Mouse (Mus musculus): ENCODE measurements around the gene Lama5. TPM values are rescaled to one million over a fixed set of nuclear protein-coding genes. Genes with fewer than 3 reads are reported as not detected.

Lama5 gene
- polyA plus RNA-seq, 1 experiment from 2014 or later = 65.1 TPM

GRCm38 (mm10) chr2:180202805-180203204 lies 22.9 kb downstream of the Lama5 start:
- ATAC-seq (replicated peaks; ENCODE audit: low FRiP score, low TSS enrichment, low read depth) (no peak), DNase-seq (ENCODE audit: low spot score) (no peak)
- 73% methylated on average over 10 of the region's 10 CpGs for WGBS
- Histone ChIP-seq H3K9ac (ENCODE audit: low read length) (no peak overlapping the region), H3K36me3 (ENCODE audit: control insufficient read depth, insufficient read depth, low read length) (peaks cover 16% of the 10 kb centered on the region; the same call in 1 of the 2 replicates), H3K27me3 (replicated peaks; ENCODE audit: control insufficient read depth, insufficient read depth, low read length) (no peaks in the 10 kb centered on the region), H3K4me3 (ENCODE audit: low read depth, low read length) (no peak overlapping the region), H3K4me1 (replicated peaks; ENCODE audit: control insufficient read depth, insufficient read depth, low read length) (0 out of 2 replicates have a peak, but pooled peaks cover 5% of the 10 kb centered on the region), H3K9me3 (ENCODE audit: control insufficient read depth, low read length) (no peaks in the 10 kb centered on the region), H3K4me2 (ENCODE audit: low read length) (no peak overlapping the region), H3K27ac (ENCODE audit: low read depth) (no peak overlapping the region)

GRCm38 (mm10) chr2:180202263-180202662 lies 23.4 kb downstream of the Lama5 start:
- Histone ChIP-seq H3K27ac (ENCODE audit: low read depth) (no peak overlapping the region), H3K4me3 (ENCODE audit: low read depth, low read length) (no peak overlapping the region), H3K9ac (ENCODE audit: low read length) (no peak overlapping the region), H3K36me3 (ENCODE audit: control insufficient read depth, insufficient read depth, low read length) (peaks cover 19% of the 10 kb centered on the region; the same call in 1 of the 2 replicates), H3K9me3 (ENCODE audit: control insufficient read depth, low read length) (no peaks in the 10 kb centered on the region), H3K4me2 (ENCODE audit: low read length) (no peak overlapping the region), H3K4me1 (replicated peaks; ENCODE audit: control insufficient read depth, insufficient read depth, low read length) (0 out of 2 replicates have a peak, but pooled peaks cover 5% of the 10 kb centered on the region), H3K27me3 (replicated peaks; ENCODE audit: control insufficient read depth, insufficient read depth, low read length) (no peaks in the 10 kb centered on the region)
- ATAC-seq (replicated peaks; ENCODE audit: low FRiP score, low TSS enrichment, low read depth) (no peak), DNase-seq (ENCODE audit: low spot score) (no peak)
- WGBS = 91% methylated on average over 14 of the region's 14 CpGs

GRCm38 (mm10) chr2:180201303-180201702 lies 24.4 kb downstream of the Lama5 start:
- WGBS = 75% methylated on average over 9 of the region's 9 CpGs
- Histone ChIP-seq H3K9ac (ENCODE audit: low read length) (no peak overlapping the region), H3K27me3 (replicated peaks; ENCODE audit: control insufficient read depth, insufficient read depth, low read length) (no peaks in the 10 kb centered on the region), H3K36me3 (ENCODE audit: control insufficient read depth, insufficient read depth, low read length) (peaks cover 22% of the 10 kb centered on the region; the same call in 1 of the 2 replicates), H3K27ac (ENCODE audit: low read depth) (0 out of 2 replicates have a peak overlapping the region, but pooled peaks have one; percentile 4), H3K9me3 (ENCODE audit: control insufficient read depth, low read length) (no peaks in the 10 kb centered on the region), H3K4me2 (ENCODE audit: low read length) (no peak overlapping the region), H3K4me1 (replicated peaks; ENCODE audit: control insufficient read depth, insufficient read depth, low read length) (0 out of 2 replicates have a peak, but pooled peaks cover 5% of the 10 kb centered on the region), H3K4me3 (ENCODE audit: low read depth, low read length) (no peak overlapping the region)
- DNase-seq (ENCODE audit: low spot score) (no peak), ATAC-seq (replicated peaks; ENCODE audit: low FRiP score, low TSS enrichment, low read depth) (no peak)

GRCm38 (mm10) chr2:180200681-180201080 lies 25.0 kb downstream of the Lama5 start:
- Histone ChIP-seq H3K9ac (ENCODE audit: low read length) (no peak overlapping the region), H3K4me2 (ENCODE audit: low read length) (no peak overlapping the region), H3K9me3 (ENCODE audit: control insufficient read depth, low read length) (no peaks in the 10 kb centered on the region), H3K36me3 (ENCODE audit: control insufficient read depth, insufficient read depth, low read length) (peaks cover 25% of the 10 kb centered on the region; the same call in 1 of the 2 replicates), H3K4me1 (replicated peaks; ENCODE audit: control insufficient read depth, insufficient read depth, low read length) (0 out of 2 replicates have a peak, but pooled peaks cover 5% of the 10 kb centered on the region), H3K27ac (ENCODE audit: low read depth) (0 out of 2 replicates have a peak overlapping the region, but pooled peaks have one; percentile 4), H3K27me3 (replicated peaks; ENCODE audit: control insufficient read depth, insufficient read depth, low read length) (no peaks in the 10 kb centered on the region), H3K4me3 (ENCODE audit: low read depth, low read length) (no peak overlapping the region)
- no peak for DNase-seq (ENCODE audit: low spot score)
- ATAC-seq (replicated peaks; ENCODE audit: low FRiP score, low TSS enrichment, low read depth) = no peak
- 53% methylated on average over 11 of the region's 11 CpGs for WGBS

- H3K36me3 ChIP-seq (ENCODE audit: control insufficient read depth, insufficient read depth, low read length) = peaks cover 32% of the 10 kb centered on the region; the same call in 1 of the 2 replicates
- 95% methylated on average over 10 of the region's 10 CpGs for WGBS
- no peak overlapping the region for H3K4me3 ChIP-seq (ENCODE audit: low read depth, low read length)
- H3K4me1 ChIP-seq (replicated peaks; ENCODE audit: control insufficient read depth, insufficient read depth, low read length) = 0 out of 2 replicates have a peak, but pooled peaks cover 5% of the 10 kb centered on the region
- no peaks in the 10 kb centered on the region for H3K27me3 ChIP-seq (replicated peaks; ENCODE audit: control insufficient read depth, insufficient read depth, low read length)
- DNase-seq (ENCODE audit: low spot score) = no peak
- no peak for ATAC-seq (replicated peaks; ENCODE audit: low FRiP score, low TSS enrichment, low read depth)
- H3K9me3 ChIP-seq (ENCODE audit: control insufficient read depth, low read length) = no peaks in the 10 kb centered on the region
- H3K9ac ChIP-seq (ENCODE audit: low read length) = no peak overlapping the region
- H3K27ac ChIP-seq (ENCODE audit: low read depth) = no peak overlapping the region
- H3K4me2 ChIP-seq (ENCODE audit: low read length) = no peak overlapping the region
Observed at GRCm38 (mm10) chr2:180198782-180199181, 26.9 kb downstream of the Lama5 start.

- Histone ChIP-seq H3K4me2 (ENCODE audit: low read length) (no peak overlapping the region), H3K27ac (ENCODE audit: low read depth) (no peak overlapping the region), H3K9ac (ENCODE audit: low read length) (no peak overlapping the region), H3K9me3 (ENCODE audit: control insufficient read depth, low read length) (no peaks in the 10 kb centered on the region), H3K4me3 (ENCODE audit: low read depth, low read length) (no peak overlapping the region), H3K27me3 (replicated peaks; ENCODE audit: control insufficient read depth, insufficient read depth, low read length) (no peaks in the 10 kb centered on the region), H3K36me3 (ENCODE audit: control insufficient read depth, insufficient read depth, low read length) (peaks cover 42% of the 10 kb centered on the region), H3K4me1 (replicated peaks; ENCODE audit: control insufficient read depth, insufficient read depth, low read length) (0 out of 2 replicates have a peak, but pooled peaks cover 5% of the 10 kb centered on the region)
- ATAC-seq (replicated peaks; ENCODE audit: low FRiP score, low TSS enrichment, low read depth) = no peak
- no peak for DNase-seq (ENCODE audit: low spot score)
- WGBS = 90% methylated on average over 10 of the region's 10 CpGs
Observed at GRCm38 (mm10) chr2:180197323-180198037, 28.2 kb downstream of the Lama5 start.

- peaks cover 44% of the 10 kb centered on the region for H3K36me3 ChIP-seq (ENCODE audit: control insufficient read depth, insufficient read depth, low read length)
- no peaks in the 10 kb centered on the region for H3K27me3 ChIP-seq (replicated peaks; ENCODE audit: control insufficient read depth, insufficient read depth, low read length)
- H3K4me2 ChIP-seq (ENCODE audit: low read length) = no peak overlapping the region
- 82% methylated on average over 12 of the region's 12 CpGs for WGBS
- H3K27ac ChIP-seq (ENCODE audit: low read depth) = no peak overlapping the region
- H3K9me3 ChIP-seq (ENCODE audit: control insufficient read depth, low read length) = no peaks in the 10 kb centered on the region
- no peak for DNase-seq (ENCODE audit: low spot score)
- no peak overlapping the region for H3K4me3 ChIP-seq (ENCODE audit: low read depth, low read length)
- H3K4me1 ChIP-seq (replicated peaks; ENCODE audit: control insufficient read depth, insufficient read depth, low read length) = 0 out of 2 replicates have a peak, but pooled peaks cover 5% of the 10 kb centered on the region
- ATAC-seq (replicated peaks; ENCODE audit: low FRiP score, low TSS enrichment, low read depth) = no peak
- no peak overlapping the region for H3K9ac ChIP-seq (ENCODE audit: low read length)
Observed at GRCm38 (mm10) chr2:180196610-180197322, 28.9 kb downstream of the Lama5 start.

GRCm38 (mm10) chr2:180187362-180187761 lies 38.3 kb downstream of the Lama5 start:
- Histone ChIP-seq H3K27me3 (replicated peaks; ENCODE audit: control insufficient read depth, insufficient read depth, low read length) (no peaks in the 10 kb centered on the region), H3K9ac (ENCODE audit: low read length) (no peak overlapping the region), H3K27ac (ENCODE audit: low read depth) (no peak overlapping the region), H3K4me1 (replicated peaks; ENCODE audit: control insufficient read depth, insufficient read depth, low read length) (no peaks in the 10 kb centered on the region), H3K9me3 (ENCODE audit: control insufficient read depth, low read length) (no peaks in the 10 kb centered on the region), H3K36me3 (ENCODE audit: control insufficient read depth, insufficient read depth, low read length) (peaks cover 46% of the 10 kb centered on the region), H3K4me2 (ENCODE audit: low read length) (no peak overlapping the region), H3K4me3 (ENCODE audit: low read depth, low read length) (no peak overlapping the region)
- ATAC-seq (replicated peaks; ENCODE audit: low FRiP score, low TSS enrichment, low read depth) = no peak
- 92% methylated on average over 11 of the region's 11 CpGs for WGBS
- DNase-seq (ENCODE audit: low spot score) = no peak
